Mouse (Mus musculus): Measurements from ENCODE around the gene Enc1.

- TF ChIP-seq ZC3H11A (IDR thresholded peaks at IDR 0.05; ENCODE audit: borderline replicate concordance, low read depth, low read length) = no peak
- no peak for TF ChIP-seq MAFK (IDR thresholded peaks at IDR 0.05; ENCODE audit: insufficient read depth, low read depth, low read length)
- no peak for TF ChIP-seq ZNF384 (IDR thresholded peaks at IDR 0.05; ENCODE audit: low read depth, low read length)
These were observed 51.1 kb downstream of the Enc1 start for GRCm38 (mm10) chr13:97292026-97292425.

Data from ES-E14 (cell line).